Mouse (Mus musculus) cerebellum, adult 2 months (tissue): ENCODE measurements at regions not wholly inside any gene's neighbourhood (a gene's known extent, or its start where the extent isn't known, plus 50 kb on each side); places are given as distances from the start of the nearest gene placed in this dataset.

Experiments
- DNase-seq, 2 experiments: peaks; one replicate each; pipeline ENCODE4 v3.0.0; 2021
- H3K27ac ChIP-seq: fragments of 200-500 bp; 2 replicates; pipeline ENCODE4 v1.5.1; 2012; ENCODE audit warnings: low read length, control low read depth, inconsistent platforms; ENCODE audit not compliant: insufficient read depth
- H3K27me3 ChIP-seq: fragments of 200-500 bp; 2 replicates; pipeline ENCODE4 v1.6.1; 2012; ENCODE audit warnings: inconsistent platforms, mild to moderate bottlenecking, low read length, moderate library complexity; ENCODE audit not compliant: control insufficient read depth, insufficient read depth
- H3K4me1 ChIP-seq: fragments of 200-500 bp; 2 replicates; pipeline ENCODE4 v1.6.1; 2011; ENCODE audit warnings: low read length; ENCODE audit not compliant: control insufficient read depth, insufficient read depth
- H3K4me3 ChIP-seq: fragments of 200-500 bp; replicated peaks from 2 replicates; pipeline ENCODE3; 2011; ENCODE audit warnings: mild to moderate bottlenecking, low read depth, low read length, control low read depth; ENCODE audit not compliant: insufficient read depth
- CTCF ChIP-seq: fragments of 200-500 bp; IDR thresholded peaks from 2 replicates; pipeline ENCODE4 v1.5.1; 2011; ENCODE audit warnings: low read depth, mild to moderate bottlenecking, control low read depth, low read length, moderate library complexity, borderline replicate concordance; ENCODE audit not compliant: insufficient read depth
- POLR2A ChIP-seq: fragments of 200-500 bp; IDR thresholded peaks from 2 replicates; pipeline ENCODE4 v1.6.1; 2011; ENCODE audit warnings: low read length, control low read depth, borderline replicate concordance; ENCODE audit not compliant: insufficient read depth
- WGBS: fragments of 180-500 bp; shearing (Covaris S2); methylation state at CpG from one replicate; pipeline ENCODE4 v1.1.7; 2018; 5-methylcytosine and 5-hydroxymethylcytosine counted together

- H3K4me3 ChIP-seq: no peak overlapping the region
- TF ChIP-seq CTCF: no peak
- no peak for TF ChIP-seq POLR2A
- 44% methylated on average over 7 of the region's 7 CpGs for WGBS
- no peak for DNase-seq
- H3K27me3 ChIP-seq: no peaks in the 10 kb centered on the region
- no peak overlapping the region for H3K27ac ChIP-seq
- no peaks in the 10 kb centered on the region for H3K4me1 ChIP-seq
Observed at GRCm38 (mm10) chr12:27018366-27018765, 324.0 kb downstream of the Sox11 start.

GRCm38 (mm10) chr12:26999287-26999686 is 343.1 kb downstream of the Sox11 start:
- TF ChIP-seq CTCF (no peak), POLR2A (no peak)
- no peak overlapping the region for H3K27ac ChIP-seq
- no peaks in the 10 kb centered on the region for H3K4me1 ChIP-seq
- DNase-seq: no peak
- no peak overlapping the region for H3K4me3 ChIP-seq
- no peaks in the 10 kb centered on the region for H3K27me3 ChIP-seq

- no peak overlapping the region for H3K27ac ChIP-seq
- H3K4me3 ChIP-seq: no peak overlapping the region
- TF ChIP-seq CTCF: no peak
- TF ChIP-seq POLR2A: no peak
- DNase-seq: peak; percentile 8 to 18
- no peaks in the 10 kb centered on the region; the same call in 1 of the 2 replicates for H3K27me3 ChIP-seq
- H3K4me1 ChIP-seq: no peaks in the 10 kb centered on the region
- WGBS: 22% methylated on average over 8 of the region's 8 CpGs
Observed at GRCm38 (mm10) chr12:26976284-26977065, 365.9 kb downstream of the Sox11 start.

GRCm38 (mm10) chr12:26972495-26973113 is 369.8 kb downstream of the Sox11 start:
- Histone ChIP-seq H3K27ac (no peak overlapping the region), H3K27me3 (no peaks in the 10 kb centered on the region; the same call in 1 of the 2 replicates), H3K4me1 (no peaks in the 10 kb centered on the region), H3K4me3 (no peak overlapping the region)
- TF ChIP-seq POLR2A (no peak), CTCF (no peak)
- WGBS: 96% methylated on average over 4 of the region's 4 CpGs
- DNase-seq: no peak

- Histone ChIP-seq H3K4me1 (no peaks in the 10 kb centered on the region), H3K27me3 (no peaks in the 10 kb centered on the region; the same call in 1 of the 2 replicates), H3K4me3 (no peak overlapping the region), H3K27ac (no peak overlapping the region)
- DNase-seq: no peak
- WGBS: 64% methylated on average over 16 of the region's 16 CpGs
- TF ChIP-seq POLR2A (no peak), CTCF (no peak)
Observed at GRCm38 (mm10) chr12:26967018-26967737, 375.2 kb downstream of the Sox11 start.

GRCm38 (mm10) chr12:26963917-26964316 is 378.5 kb downstream of the Sox11 start:
- TF ChIP-seq CTCF (no peak), POLR2A (no peak)
- no peaks in the 10 kb centered on the region for H3K27me3 ChIP-seq
- H3K4me3 ChIP-seq: no peak overlapping the region
- no peak for DNase-seq
- no peak overlapping the region for H3K27ac ChIP-seq
- no peaks in the 10 kb centered on the region for H3K4me1 ChIP-seq

GRCm38 (mm10) chr12:26939831-26940230 is 402.5 kb downstream of the Sox11 start:
- no peak for DNase-seq
- TF ChIP-seq POLR2A: no peak
- TF ChIP-seq CTCF: no peak
- 89% methylated on average over 2 of the region's 2 CpGs for WGBS
- Histone ChIP-seq H3K4me3 (no peak overlapping the region), H3K4me1 (peaks cover 7% of the 10 kb centered on the region), H3K27ac (no peak overlapping the region), H3K27me3 (no peaks in the 10 kb centered on the region)
